Comparison of ENCODE assay signal across 35 mouse cellular contexts in the genomic region with DNA sequence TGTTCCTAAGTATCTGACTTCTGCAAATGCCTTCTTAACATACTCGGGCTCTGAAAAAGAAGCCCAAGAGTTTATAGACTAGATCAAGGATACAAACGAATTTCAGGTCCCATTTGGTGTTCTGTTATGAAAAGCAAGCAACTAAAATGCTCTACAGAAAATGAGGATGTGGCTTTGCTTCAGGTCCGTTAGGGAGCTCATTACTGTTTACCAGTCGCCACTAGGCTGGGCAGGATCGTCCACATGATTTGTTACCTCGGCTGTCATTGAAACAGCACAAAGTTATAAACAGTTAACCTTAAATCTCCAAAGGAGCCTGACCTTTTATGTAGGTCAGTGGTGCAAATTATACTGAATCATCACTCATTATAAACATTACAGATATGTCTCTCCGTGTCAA. TPM values are rescaled to one million over a fixed set of nuclear protein-coding genes. Genes with fewer than 3 reads are reported as not detected.
"Had no signal": no experiment of that assay in that cellular context is flagged by ENCODE, and none has a peak within 500 bp of the region (broad histone marks: within the 10 kb centered on the region; RNA-seq: fewer than 3 reads in every experiment).

No protein-coding gene starts in this region.

- H3K4me1 ChIP-seq: limb, embryonic 12.5 days; limb, embryonic 13.5 days; limb, embryonic 15.5 days; liver, embryonic 12.5 days; liver, embryonic 13.5 days; liver, embryonic 15.5 days; lung, embryonic 15.5 days; megakaryocyte, embryonic 14.5 days; midbrain, embryonic 12.5 days; midbrain, embryonic 13.5 days; midbrain, embryonic 15.5 days had no signal

- H3K27ac ChIP-seq: limb, embryonic 10.5 days; limb, embryonic 12.5 days; limb, embryonic 13.5 days; limb, embryonic 15.5 days; liver, embryonic 12.5 days; liver, embryonic 13.5 days; liver, embryonic 14.5 days; liver, embryonic 15.5 days; lung, embryonic 15.5 days; macrophage; midbrain, embryonic 10.5 days; midbrain, embryonic 12.5 days; midbrain, embryonic 13.5 days; midbrain, embryonic 15.5 days; neural tube, embryonic 12.5 days had no signal

- H3K27me3 ChIP-seq: midbrain, embryonic 12.5 days; midbrain, embryonic 13.5 days; midbrain, embryonic 15.5 days; neural tube, embryonic 12.5 days had no signal

- DNase-seq: left cerebral cortex, postnatal 4 days; liver; liver, embryonic 13.5 days; liver, postnatal 0 days; lung, adult 18-20 months; lung, adult 2 months; lung, postnatal 10 days; lung, postnatal 14 days; lung, postnatal 36 days; lung, postnatal 4 days; midbrain, embryonic 14.5 days had no signal

- H3K36me3 ChIP-seq: limb, embryonic 10.5 days; limb, embryonic 12.5 days; limb, embryonic 13.5 days; limb, embryonic 15.5 days; liver, embryonic 12.5 days; liver, embryonic 13.5 days; liver, embryonic 15.5 days; lung, embryonic 15.5 days; midbrain, embryonic 12.5 days; midbrain, embryonic 13.5 days; midbrain, embryonic 15.5 days; neural tube, embryonic 12.5 days had no signal

- H3K4me3 ChIP-seq: limb, embryonic 10.5 days; limb, embryonic 12.5 days; limb, embryonic 13.5 days; limb, embryonic 15.5 days; liver, embryonic 12.5 days; liver, embryonic 13.5 days; liver, embryonic 15.5 days; lung, embryonic 15.5 days; megakaryocyte, embryonic 14.5 days; midbrain, embryonic 10.5 days; midbrain, embryonic 12.5 days; midbrain, embryonic 13.5 days; midbrain, embryonic 15.5 days; myocyte; neural tube, embryonic 12.5 days had no signal

- H3K9me3 ChIP-seq: limb, embryonic 10.5 days; limb, embryonic 12.5 days; limb, embryonic 13.5 days; limb, embryonic 15.5 days; liver, embryonic 12.5 days; liver, embryonic 13.5 days; liver, embryonic 15.5 days; lung, embryonic 15.5 days; megakaryocyte, embryonic 14.5 days; midbrain, embryonic 10.5 days; midbrain, embryonic 12.5 days; midbrain, embryonic 13.5 days; midbrain, embryonic 15.5 days; neural tube, embryonic 12.5 days had no signal

- H3K9ac ChIP-seq: limb, embryonic 12.5 days; limb, embryonic 13.5 days; limb, embryonic 15.5 days; liver, embryonic 12.5 days; liver, embryonic 13.5 days; liver, embryonic 14.5 days; liver, embryonic 15.5 days; liver, postnatal 0 days; lung, embryonic 14.5 days; lung, embryonic 15.5 days; midbrain, embryonic 12.5 days; midbrain, embryonic 13.5 days; midbrain, embryonic 15.5 days; neural tube, embryonic 12.5 days had no signal

- H3K4me2 ChIP-seq: limb, embryonic 12.5 days; limb, embryonic 13.5 days; limb, embryonic 15.5 days; liver, embryonic 11.5 days; liver, embryonic 12.5 days; liver, embryonic 13.5 days; liver, embryonic 15.5 days; lung, embryonic 14.5 days; lung, embryonic 15.5 days; midbrain, embryonic 11.5 days; midbrain, embryonic 12.5 days; midbrain, embryonic 13.5 days; midbrain, embryonic 15.5 days; neural tube, embryonic 12.5 days had no signal

- ATAC-seq: liver, embryonic 12.5 days; liver, postnatal 0 days; lung, postnatal 0 days; midbrain, embryonic 13.5 days; midbrain, embryonic 15.5 days; midbrain, embryonic 16.5 days had no signal

RNA-seq across cellular contexts. Expression of a gene that starts 29.2 kb away (rescaled TPM):
- total RNA-seq: megakaryocyte, adult 5-6 weeks; megakaryocyte-erythroid progenitor cell, adult 5-6 weeks; monocyte, adult 5-6 weeks had no signal
- polyA plus RNA-seq: limb, embryonic 12.5 days; limb, embryonic 15.5 days; macrophage had no signal
